Comparison of ENCODE assay signal across 18 mouse cellular contexts in the genomic region with DNA sequence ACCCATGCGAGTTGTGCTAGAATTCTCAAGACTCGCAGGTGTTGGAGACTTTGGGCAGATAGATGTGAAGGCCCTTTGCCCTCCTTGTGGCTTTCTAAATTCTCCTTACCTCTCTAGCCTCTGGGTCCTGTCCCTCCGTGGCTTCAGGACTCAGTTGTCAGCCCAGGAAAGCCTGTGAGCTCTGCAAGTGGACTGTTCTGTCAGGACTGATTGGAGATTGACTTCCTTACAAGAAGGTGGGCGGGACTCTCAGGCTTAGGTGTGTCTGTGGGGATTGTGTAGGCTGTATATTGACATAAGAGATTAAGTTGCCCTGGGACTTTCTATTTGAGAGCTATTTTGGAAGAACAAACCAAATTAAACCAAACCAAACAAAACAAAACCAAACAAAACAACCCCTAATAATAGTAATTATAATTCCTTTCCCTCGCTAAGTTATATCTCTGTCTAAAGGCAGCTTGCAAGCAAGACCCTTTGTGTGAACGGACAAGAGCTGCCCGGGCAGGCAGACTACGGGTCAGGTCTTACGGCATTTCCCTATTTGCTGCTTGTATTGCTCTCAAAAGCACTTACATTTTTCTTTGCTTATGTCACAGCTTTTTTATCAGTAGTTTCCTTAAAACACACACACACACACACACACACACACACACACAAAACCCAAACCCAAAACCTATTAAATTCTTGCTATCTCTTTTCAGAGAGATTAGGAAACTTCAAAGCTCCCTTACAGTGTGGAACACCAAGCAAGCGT. TPM values are rescaled to one million over a fixed set of nuclear protein-coding genes. Genes with fewer than 3 reads are reported as not detected.
DNase-seq lines count a peak whose midpoint lies in the region; ATAC-seq lines count a peak whose summit lies in the region.
"Had no signal": no experiment of that assay in that cellular context is flagged by ENCODE, and none has a peak within 500 bp of the region (broad histone marks: within the 10 kb centered on the region; RNA-seq: fewer than 3 reads in every experiment).

No protein-coding gene starts in this region.

- H3K36me3 ChIP-seq in heart, embryonic 12.5 days: no peaks in the 10 kb centered on the region
- no peaks in the 10 kb centered on the region for H3K36me3 ChIP-seq in midbrain, embryonic 15.5 days (replicated peaks)
- no peaks in the 10 kb centered on the region for H3K36me3 ChIP-seq in midbrain, embryonic 14.5 days (ENCODE audit: control insufficient read depth, insufficient read depth, low read length)
- H3K36me3 ChIP-seq in hindbrain, embryonic 16.5 days (ENCODE audit: control insufficient read depth, insufficient read depth, low read length): no peaks in the 10 kb centered on the region
- no peaks in the 10 kb centered on the region for H3K36me3 ChIP-seq in stomach, embryonic 15.5 days
- H3K36me3 ChIP-seq: limb, embryonic 10.5 days; liver, embryonic 15.5 days; midbrain, embryonic 12.5 days; neural tube, embryonic 13.5 days had no signal

- H3K4me3 ChIP-seq in heart, embryonic 12.5 days: no peak overlapping the region
- H3K4me3 ChIP-seq in midbrain, embryonic 15.5 days: no peak overlapping the region
- H3K4me3 ChIP-seq in midbrain, embryonic 14.5 days (replicated peaks; ENCODE audit: low read depth, low read length): no peak overlapping the region
- no peak overlapping the region for H3K4me3 ChIP-seq in hindbrain, embryonic 16.5 days (ENCODE audit: low read length)
- H3K4me3 ChIP-seq in stomach, embryonic 15.5 days (replicated peaks): no peak overlapping the region
- H3K4me3 ChIP-seq: limb, embryonic 10.5 days; liver, embryonic 15.5 days; midbrain, embryonic 12.5 days; neural tube, embryonic 13.5 days had no signal

- no peak for DNase-seq in heart, postnatal 14 days
- DNase-seq in midbrain, embryonic 14.5 days: no peak
- DNase-seq in kidney, adult 9 months: no peak
- no peak for DNase-seq in frontal cortex, postnatal 36 days (ENCODE audit: low spot score in 2 of 2)
- DNase-seq: B cell, adult 2 months; cerebellum, adult 18-20 months; right cerebral cortex, adult 18-20 months had no signal

- H3K9me3 ChIP-seq in heart, embryonic 12.5 days (replicated peaks): no peaks in the 10 kb centered on the region
- H3K9me3 ChIP-seq in midbrain, embryonic 15.5 days: no peaks in the 10 kb centered on the region
- no peaks in the 10 kb centered on the region for H3K9me3 ChIP-seq in midbrain, embryonic 14.5 days (ENCODE audit: control insufficient read depth, low read length)
- H3K9me3 ChIP-seq in hindbrain, embryonic 16.5 days (ENCODE audit: control insufficient read depth, low read length): no peaks in the 10 kb centered on the region
- no peaks in the 10 kb centered on the region for H3K9me3 ChIP-seq in stomach, embryonic 15.5 days
- H3K9me3 ChIP-seq: limb, embryonic 10.5 days; liver, embryonic 15.5 days; midbrain, embryonic 12.5 days; neural tube, embryonic 13.5 days had no signal

- ATAC-seq in heart, embryonic 12.5 days (ENCODE audit: insufficient number of reproducible peaks, low FRiP score): no peak
- no peak for ATAC-seq in midbrain, embryonic 15.5 days (replicated peaks)
- ATAC-seq in midbrain, embryonic 14.5 days (ENCODE audit: low FRiP score, low TSS enrichment): no peak
- ATAC-seq in hindbrain, embryonic 16.5 days: no peak
- peak; percentile 65 for ATAC-seq in stomach, embryonic 15.5 days (ENCODE audit: insufficient read depth, low FRiP score, low read depth)

- no peaks in the 10 kb centered on the region for H3K27me3 ChIP-seq in heart, embryonic 12.5 days (replicated peaks)
- H3K27me3 ChIP-seq in midbrain, embryonic 15.5 days (replicated peaks): no peaks in the 10 kb centered on the region
- H3K27me3 ChIP-seq in midbrain, embryonic 14.5 days (ENCODE audit: control insufficient read depth, insufficient read depth, low read length): no peaks in the 10 kb centered on the region
- no peaks in the 10 kb centered on the region for H3K27me3 ChIP-seq in hindbrain, embryonic 16.5 days (replicated peaks; ENCODE audit: control insufficient read depth, insufficient read depth, low read length)
- H3K27me3 ChIP-seq in stomach, embryonic 15.5 days (replicated peaks): no peaks in the 10 kb centered on the region
- H3K27me3 ChIP-seq: liver, embryonic 15.5 days; neural tube, embryonic 13.5 days had no signal

- H3K4me2 ChIP-seq in heart, embryonic 12.5 days: no peak overlapping the region
- H3K4me2 ChIP-seq in midbrain, embryonic 15.5 days: no peak overlapping the region
- no peak overlapping the region for H3K4me2 ChIP-seq in midbrain, embryonic 14.5 days (ENCODE audit: low read length)
- H3K4me2 ChIP-seq in hindbrain, embryonic 16.5 days (ENCODE audit: low read length): no peak overlapping the region
- H3K4me2 ChIP-seq in stomach, embryonic 15.5 days: no peak overlapping the region; the same call in 1 of the 2 replicates
- H3K4me2 ChIP-seq: liver, embryonic 15.5 days; midbrain, embryonic 12.5 days; neural tube, embryonic 13.5 days had no signal

- peak overlapping the region; percentile 57 for H3K27ac ChIP-seq in heart, embryonic 12.5 days (ENCODE audit: poor library complexity, severe bottlenecking)
- H3K27ac ChIP-seq in midbrain, embryonic 15.5 days: peak overlapping the region; percentile 30; the same call in 1 of the 2 replicates
- H3K27ac ChIP-seq in midbrain, embryonic 14.5 days (replicated peaks; ENCODE audit: low read depth, low read length): no peak overlapping the region
- H3K27ac ChIP-seq in hindbrain, embryonic 16.5 days (ENCODE audit: low read depth, low read length): peak overlapping the region; percentile 19
- peak overlapping the region; percentile 40; the same call in 1 of the 2 replicates for H3K27ac ChIP-seq in stomach, embryonic 15.5 days
- H3K27ac ChIP-seq: kidney, postnatal 0 days; limb, embryonic 10.5 days; liver, embryonic 15.5 days; midbrain, embryonic 12.5 days; neural tube, embryonic 13.5 days had no signal

- WGBS in heart, embryonic 12.5 days: 43% methylated on average over 10 of the region's 10 CpGs
- 45% methylated on average over 10 of the region's 10 CpGs for WGBS in midbrain, embryonic 15.5 days
- WGBS in midbrain, embryonic 14.5 days: 46% methylated on average over 10 of the region's 10 CpGs
- 76% methylated on average over 10 of the region's 10 CpGs for WGBS in hindbrain, embryonic 16.5 days
- WGBS in stomach, embryonic 15.5 days: 60% methylated on average over 10 of the region's 10 CpGs

- H3K4me1 ChIP-seq in heart, embryonic 12.5 days (replicated peaks): peaks cover 22% of the 10 kb centered on the region
- H3K4me1 ChIP-seq in midbrain, embryonic 15.5 days: peaks cover 10% of the 10 kb centered on the region; the same call in 1 of the 2 replicates
- H3K4me1 ChIP-seq in midbrain, embryonic 14.5 days (ENCODE audit: control insufficient read depth, insufficient read depth, low read length): 0 out of 2 replicates have a peak, but pooled peaks cover 3% of the 10 kb centered on the region
- H3K4me1 ChIP-seq in hindbrain, embryonic 16.5 days (ENCODE audit: control insufficient read depth, insufficient read depth, low read depth, low read length): no peaks in the 10 kb centered on the region
- 0 out of 2 replicates have a peak, but pooled peaks cover 5% of the 10 kb centered on the region for H3K4me1 ChIP-seq in stomach, embryonic 15.5 days
- H3K4me1 ChIP-seq: liver, embryonic 15.5 days had no signal

- intact Hi-C loops in heart, postnatal 14 days (cut with DNase I): no loop called here

- H3K9ac ChIP-seq in heart, embryonic 12.5 days: no peak overlapping the region
- no peak overlapping the region for H3K9ac ChIP-seq in midbrain, embryonic 15.5 days
- H3K9ac ChIP-seq in midbrain, embryonic 14.5 days (replicated peaks; ENCODE audit: low read length): no peak overlapping the region
- H3K9ac ChIP-seq in hindbrain, embryonic 16.5 days (ENCODE audit: low read depth, low read length): no peak overlapping the region
- no peak overlapping the region for H3K9ac ChIP-seq in stomach, embryonic 15.5 days
- H3K9ac ChIP-seq: liver, embryonic 15.5 days; midbrain, embryonic 12.5 days; neural tube, embryonic 13.5 days had no signal

RNA-seq across cellular contexts. Expression of a gene that starts 58.3 kb away (rescaled TPM):
- 3.9 and 4.2 TPM in 2 replicates for polyA plus RNA-seq in heart, embryonic 12.5 days (2016; fragmentation: Nextera tagmentation; extraction: Ambion mirVana)
- 10 to 100 TPM; 23.2 to 24.2 TPM for total RNA-seq in heart, postnatal 14 days (2021)
- 1.3 and 1.4 TPM in 2 replicates for polyA plus RNA-seq in midbrain, embryonic 15.5 days (2015; fragmentation: Nextera tagmentation; extraction: Ambion mirVana)
- 0.91 and 1.2 TPM in 2 replicates for polyA plus RNA-seq in midbrain, embryonic 14.5 days (2014; fragmentation: Nextera tagmentation; extraction: Ambion mirVana)
- polyA plus RNA-seq in hindbrain, embryonic 16.5 days (2015; fragmentation: Nextera tagmentation; extraction: Ambion mirVana): 0.56 and 0.71 TPM in 2 replicates
- 0.93 and 1.2 TPM in 2 replicates for polyA plus RNA-seq in stomach, embryonic 15.5 days (2015; fragmentation: Nextera tagmentation; extraction: Ambion mirVana)
- total RNA-seq: gastrocnemius, adult 18-20 months; hematopoietic stem cell, adult 5-6 weeks had no signal
